Mouse (Mus musculus): ENCODE measurements around the gene Lix1.

Gene Lix1

DNA sequence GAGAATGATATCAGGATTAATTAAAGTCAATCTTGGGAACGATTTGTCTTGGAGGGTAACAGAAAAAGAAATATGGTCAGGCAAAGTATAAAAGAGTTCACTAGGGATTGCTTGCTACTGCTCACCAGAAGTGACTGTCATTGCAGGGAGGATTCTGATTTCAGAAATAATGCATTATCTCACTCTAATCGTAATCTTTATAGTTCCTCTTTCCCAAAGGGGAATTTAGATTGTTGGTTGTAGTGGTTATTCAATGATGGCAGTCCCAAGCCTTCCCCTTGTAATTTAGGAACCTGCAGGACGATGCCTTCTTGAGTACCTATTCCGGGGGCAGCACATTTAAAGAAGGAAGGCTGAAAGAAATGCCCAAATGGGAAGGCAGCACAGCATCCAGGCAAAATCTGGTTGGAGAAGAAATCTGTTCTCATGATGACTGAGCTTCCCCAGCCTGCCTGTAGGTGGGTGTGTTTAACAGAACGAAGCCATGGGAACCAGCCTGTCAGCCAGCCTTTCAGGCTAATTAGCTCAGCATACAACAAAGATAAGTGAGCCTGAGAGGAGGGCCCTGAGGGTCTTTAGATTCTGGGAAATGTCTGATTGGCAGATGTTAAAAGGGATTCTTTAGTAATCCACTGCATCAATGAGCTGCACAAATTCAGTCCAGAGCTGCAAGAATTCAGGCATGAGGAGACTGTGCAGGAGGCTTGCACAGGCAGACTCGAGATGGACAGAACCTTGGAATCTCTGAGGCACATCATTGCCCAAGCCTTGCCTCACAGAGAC, at the start of gene Lix1:
Gene Lix1 (plus strand): TSS at position 451 of the 783 bp plus-strand sequence.
- DNase-seq (ENCODE audit: low read depth, low spot score): peak; percentile 91

- DNase-seq (ENCODE audit: low read depth, low spot score): no peak
Observed at GRCm38 (mm10) chr17:17373550-17373917, 28.9 kb upstream of the Lix1 start.

DNA sequence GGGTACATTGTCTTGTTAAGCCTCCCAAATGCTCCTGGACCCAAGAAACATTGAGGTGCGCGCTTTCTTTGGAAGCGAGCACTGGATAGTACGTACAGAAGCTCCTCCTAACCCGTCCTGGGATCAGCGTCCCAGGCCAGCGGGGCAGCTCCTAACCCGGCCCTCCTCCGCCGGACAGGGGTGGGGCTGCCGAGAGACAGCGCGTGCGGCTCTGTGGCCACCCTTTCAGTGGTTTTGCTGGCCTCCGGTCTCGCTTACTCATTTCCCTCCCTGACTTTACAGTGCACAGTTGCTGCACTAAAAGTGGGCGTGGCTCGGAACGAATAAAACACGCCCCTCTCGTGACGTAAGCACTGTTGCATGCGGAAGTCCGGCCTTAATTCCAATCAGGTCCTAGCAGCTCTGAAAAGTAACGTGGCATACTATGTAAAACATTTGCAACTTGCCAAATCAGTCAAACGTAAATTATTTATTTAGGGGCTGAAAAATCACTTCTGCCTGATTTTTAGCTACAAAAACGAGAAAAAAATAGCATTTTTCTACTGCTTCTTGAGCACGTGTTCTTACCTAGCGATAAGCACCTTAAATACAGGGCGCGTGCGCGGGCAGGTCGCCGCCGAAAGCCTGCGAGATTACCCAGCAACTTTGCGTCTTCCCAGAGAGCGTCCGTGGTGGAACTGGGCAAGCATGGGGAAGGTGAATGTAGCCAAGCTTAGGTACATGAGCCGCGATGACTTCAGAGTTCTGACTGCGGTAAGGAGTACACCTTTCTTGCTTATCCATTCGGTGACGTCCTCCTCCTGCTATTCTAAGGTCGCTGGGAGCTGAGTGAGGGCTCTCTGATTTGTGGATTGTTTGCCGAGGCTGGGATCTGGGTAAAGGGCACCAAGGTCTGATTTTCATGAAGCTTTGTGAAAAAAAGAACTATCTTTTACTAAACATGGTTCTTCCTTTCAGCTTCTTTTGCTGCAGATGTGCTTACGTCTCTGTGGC, 28.3 kb upstream of the Lix1 start, which contains the start of gene Riok2:
Gene Riok2 (plus strand): TSS at position 392 of the 993 bp plus-strand sequence.
- DNase-seq (ENCODE audit: low read depth, low spot score): peak; percentile 99

- DNase-seq (ENCODE audit: low read depth, low spot score): peak; percentile 19
Observed at GRCm38 (mm10) chr17:17375581-17375980, 26.9 kb upstream of the Lix1 start.

- DNase-seq (ENCODE audit: low read depth, low spot score): no peak
Observed at GRCm38 (mm10) chr17:17383703-17384102, 18.8 kb upstream of the Lix1 start.

- no peak for DNase-seq (ENCODE audit: low read depth, low spot score)
Observed at GRCm38 (mm10) chr17:17384502-17384901, 18.0 kb upstream of the Lix1 start.

- peak; percentile 30 for DNase-seq (ENCODE audit: low read depth, low spot score)
Observed at GRCm38 (mm10) chr17:17386117-17386516, 16.4 kb upstream of the Lix1 start.

DNA sequence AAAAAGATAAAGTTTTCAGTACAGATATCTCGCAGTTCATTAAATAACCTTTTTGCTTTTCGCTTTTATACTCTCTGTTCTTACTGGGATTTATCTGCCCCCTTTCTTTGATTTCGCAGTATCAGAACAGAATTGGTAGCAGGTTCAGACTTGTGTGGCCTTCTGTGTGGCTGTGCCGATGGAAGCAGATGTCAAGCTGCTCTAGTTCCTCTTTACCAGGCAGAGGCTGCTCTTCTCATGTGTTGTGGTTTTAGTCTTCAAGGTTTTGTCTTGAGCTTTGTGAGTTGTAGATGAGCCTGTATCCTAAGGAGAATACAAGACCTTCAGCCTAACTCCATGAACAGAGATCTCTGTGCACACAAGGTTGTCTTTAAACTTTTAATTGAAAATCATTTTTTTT, 10.6 kb upstream of the Lix1 start:
- DNase-seq (ENCODE audit: low read depth, low spot score): no peak

DNA sequence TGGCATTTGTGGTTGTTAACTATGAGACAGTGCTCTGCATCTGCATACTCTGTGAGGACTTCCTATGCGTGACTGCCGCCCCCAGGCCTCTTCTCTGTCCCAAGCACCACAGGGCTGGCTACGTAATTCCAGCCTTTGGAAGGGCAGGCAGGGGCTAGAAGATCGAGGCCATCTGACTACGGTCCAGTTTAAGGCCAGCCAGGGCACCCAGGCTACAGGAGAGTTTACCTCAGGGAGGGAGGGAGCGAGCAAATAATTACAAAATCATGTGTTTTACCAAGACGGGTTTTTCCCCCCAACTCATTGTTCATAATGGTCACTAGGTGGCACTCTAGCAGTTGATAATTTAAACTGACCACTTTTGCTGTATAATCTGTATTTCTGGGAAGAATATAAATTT, 9.6 kb upstream of the Lix1 start:
- peak; percentile 37 for DNase-seq (ENCODE audit: low read depth, low spot score)

DNA sequence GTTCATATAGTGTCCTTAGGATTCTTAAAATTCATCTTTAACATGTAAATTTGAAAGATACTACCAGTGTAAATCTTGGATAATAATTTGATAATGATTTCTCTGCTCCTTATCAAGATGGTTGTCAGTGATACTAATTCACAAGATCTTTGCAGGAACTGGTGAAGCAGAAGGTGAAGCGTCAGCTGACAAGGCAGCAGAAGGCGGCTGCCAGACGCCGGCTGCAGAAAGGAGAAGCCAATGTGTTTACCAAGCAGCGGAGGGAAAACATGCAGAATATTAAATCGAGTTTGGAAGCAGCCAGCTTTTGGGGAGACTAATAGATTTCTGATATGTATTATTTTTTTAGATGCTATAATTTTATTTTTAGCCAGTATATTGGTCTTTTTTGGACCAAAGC, 9.2 kb upstream of the Lix1 start:
- DNase-seq (ENCODE audit: low read depth, low spot score): peak; percentile 53

GRCm38 (mm10) chr17:17394336-17394735, 8.1 kb upstream of the Lix1 start:
- peak; percentile 95 for DNase-seq (ENCODE audit: low read depth, low spot score)

DNA sequence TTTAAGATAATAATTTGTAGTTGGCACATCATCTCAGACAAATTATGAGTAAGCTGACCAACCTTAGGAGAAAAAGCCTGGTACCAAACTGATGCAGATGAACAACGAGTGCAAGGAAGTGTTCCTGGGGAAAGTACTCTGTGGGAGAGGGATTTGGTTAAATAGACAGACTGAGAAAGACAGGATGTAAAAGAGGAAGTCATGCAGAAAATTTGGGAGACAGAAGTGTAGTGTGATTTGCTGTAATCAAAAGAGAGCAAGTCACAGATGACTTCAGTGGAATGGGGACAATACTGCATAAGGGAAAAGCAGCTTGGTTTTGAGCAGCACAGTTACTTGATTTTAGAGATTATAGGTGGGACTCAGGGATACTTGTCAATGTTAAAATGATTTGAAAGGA, 5.6 kb upstream of the Lix1 start:
- no peak for DNase-seq (ENCODE audit: low read depth, low spot score)

DNA sequence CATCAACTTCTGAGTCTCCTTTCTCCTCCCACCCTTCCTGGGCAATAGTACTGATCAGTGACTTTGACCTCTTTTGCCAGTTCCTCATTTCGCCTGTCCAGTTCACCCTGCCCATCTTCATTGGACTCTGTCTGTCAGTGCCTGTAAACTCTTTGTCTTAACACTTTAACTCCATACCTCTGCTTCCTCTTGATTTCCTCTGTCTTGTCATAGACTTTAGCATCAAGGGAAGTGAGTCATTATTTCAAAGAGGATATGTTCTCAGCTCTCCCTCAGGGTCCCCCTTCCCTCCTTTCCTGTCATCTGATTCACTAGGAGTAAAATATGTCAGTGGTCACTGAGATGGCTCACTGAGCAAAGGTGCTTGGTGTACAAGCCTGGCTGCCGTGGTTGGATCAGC, 3.8 kb upstream of the Lix1 start:
- DNase-seq (ENCODE audit: low read depth, low spot score): no peak

- peak; percentile 65 for DNase-seq (ENCODE audit: low read depth, low spot score)
Observed at GRCm38 (mm10) chr17:17403038-17403437, 566 bp downstream of the Lix1 start.

DNA sequence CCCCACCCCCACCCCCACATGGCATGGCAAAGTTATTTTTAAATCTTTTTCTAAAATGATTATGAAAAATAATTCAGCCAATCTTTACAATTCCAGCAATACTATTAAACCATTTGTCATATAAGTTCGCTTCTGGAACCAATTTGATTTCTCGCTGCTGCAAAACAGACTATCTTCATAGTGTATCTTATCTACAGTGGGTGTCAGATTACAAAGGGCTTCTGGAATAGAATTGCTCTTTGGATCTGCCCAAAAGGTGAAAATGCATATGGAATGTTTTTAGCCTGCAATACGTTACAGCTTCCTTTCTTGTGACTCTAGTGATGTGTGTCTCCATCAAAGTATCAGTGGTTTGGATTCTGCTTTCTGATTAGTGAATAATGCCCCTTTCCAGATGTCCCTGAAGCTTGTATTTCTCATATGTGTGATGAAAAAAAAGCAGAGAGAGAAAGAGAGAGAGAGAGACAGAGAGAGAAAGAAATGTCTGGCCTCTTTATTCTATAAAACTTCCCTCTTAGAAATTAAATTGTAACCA, 1.2 kb downstream of the Lix1 start:
- DNase-seq (ENCODE audit: low read depth, low spot score): no peak

GRCm38 (mm10) chr17:17404811-17405544, 2.5 kb downstream of the Lix1 start:
- DNase-seq (ENCODE audit: low read depth, low spot score): peak; percentile 56

DNA sequence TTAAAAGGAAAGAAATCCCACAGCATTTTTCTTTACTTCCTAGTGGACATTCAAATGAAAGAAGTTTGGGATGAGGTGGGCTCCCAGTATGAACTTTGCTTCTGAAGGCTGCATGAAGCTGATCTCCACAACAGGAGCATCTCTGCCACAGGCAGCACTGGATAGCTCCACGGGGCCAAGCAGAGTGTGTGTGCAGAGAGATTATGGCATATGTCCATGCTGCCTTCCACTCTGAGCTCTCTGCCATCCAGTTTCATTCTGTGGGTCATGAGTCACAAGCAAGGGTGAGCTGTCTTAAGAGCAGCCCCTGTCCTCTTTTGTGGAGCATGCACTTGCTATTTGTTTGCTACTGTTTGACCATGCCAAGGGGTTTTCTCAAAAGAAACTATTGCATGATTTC, 3.1 kb downstream of the Lix1 start:
- DNase-seq (ENCODE audit: low read depth, low spot score): no peak

DNA sequence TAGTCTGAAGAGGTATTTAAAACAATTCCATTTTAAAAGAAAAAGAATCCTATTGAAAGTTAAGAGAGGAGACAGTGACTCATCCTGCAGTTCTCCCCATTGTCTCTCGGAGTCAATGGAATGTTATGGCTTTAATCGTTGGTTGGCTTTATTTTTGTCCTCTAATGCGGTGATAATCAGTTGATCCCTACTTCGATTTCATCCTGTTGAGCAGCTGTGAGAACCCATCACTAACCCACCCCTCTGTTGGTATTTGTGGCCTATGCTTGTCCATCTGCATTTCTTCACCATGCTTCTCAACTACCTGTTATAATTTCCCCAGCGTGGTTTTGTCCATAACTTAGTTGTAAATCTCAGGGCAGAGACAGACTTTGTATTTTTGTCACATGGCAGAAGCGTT, 5.7 kb downstream of the Lix1 start:
- DNase-seq (ENCODE audit: low read depth, low spot score): no peak

- no peak for DNase-seq (ENCODE audit: low read depth, low spot score)
Observed at GRCm38 (mm10) chr17:17408720-17409478, 6.4 kb downstream of the Lix1 start.

DNA sequence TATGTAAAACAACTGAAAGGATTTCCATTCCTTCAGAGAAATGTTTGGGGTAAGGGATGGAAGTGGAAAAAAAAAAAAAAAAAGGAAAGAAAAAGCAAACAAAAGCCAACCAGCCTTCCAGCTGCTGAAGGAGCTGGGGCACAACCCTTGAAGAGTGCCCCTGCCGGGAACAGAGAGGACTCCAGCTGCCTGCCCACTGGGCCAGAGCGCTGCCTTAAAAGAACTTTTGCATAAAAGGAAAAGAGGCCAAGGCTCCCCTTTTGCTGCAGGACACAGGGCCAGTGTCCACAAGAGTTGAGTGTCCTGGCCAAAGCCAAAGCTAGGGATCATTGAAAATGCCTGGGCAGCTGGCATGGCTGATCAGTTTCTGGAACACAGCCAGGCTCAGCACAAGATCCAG, 7.1 kb downstream of the Lix1 start:
- DNase-seq (ENCODE audit: low read depth, low spot score): no peak

DNA sequence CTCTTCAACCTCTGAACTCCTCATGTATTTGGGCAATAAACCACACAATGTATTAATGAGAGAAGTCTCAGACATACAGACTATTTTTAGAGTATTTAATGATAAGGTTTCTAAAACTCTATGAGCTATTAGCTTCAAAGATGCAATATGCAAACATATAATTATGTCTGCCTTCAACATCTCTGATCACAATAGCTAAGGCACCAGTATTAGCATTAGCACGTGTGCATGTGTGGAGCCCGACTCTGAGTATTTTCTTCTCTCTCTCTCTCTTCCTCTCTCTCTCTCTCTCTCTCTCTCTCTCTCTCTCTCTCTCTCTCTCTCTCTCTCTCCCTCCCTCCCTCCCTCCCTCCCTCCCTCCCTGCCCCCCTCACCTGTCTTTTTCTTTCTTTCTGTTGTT, 9.0 kb downstream of the Lix1 start:
- DNase-seq (ENCODE audit: low read depth, low spot score): peak; percentile 48

Data from brain, adult 2 months (tissue).